Mouse (Mus musculus) myocyte (in vitro differentiated cells): Measurements from ENCODE around the gene Gm10401. TPM values are rescaled to one million over a fixed set of nuclear protein-coding genes. Genes with fewer than 3 reads are reported as not detected.
A peak's percentile ranks its signal among the peaks of the same experiment; 100 is the strongest.

Experiments used
- H3K27me3 ChIP-seq: one replicate; pipeline ENCODE4 v1.6.1; 2011; ENCODE audit not compliant: control insufficient read depth, insufficient read depth, insufficient read length
- H3K36me3 ChIP-seq: one replicate; pipeline ENCODE4 v1.6.1; 2011; ENCODE audit not compliant: control insufficient read depth, insufficient read depth
- H3K4me2 ChIP-seq: one replicate; pipeline ENCODE4 v1.6.1; 2011; ENCODE audit warnings: low read depth, control low read depth
- H3K4me3 ChIP-seq: one replicate; pipeline ENCODE4 v1.5.1; 2011; ENCODE audit warnings: mild to moderate bottlenecking, control low read depth, moderate library complexity
- H3K79me2 ChIP-seq: one replicate; pipeline ENCODE4 v1.6.1; 2011; ENCODE audit not compliant: control insufficient read depth, insufficient read depth
- H3ac ChIP-seq: one replicate; pipeline ENCODE4 v1.6.1; 2011; ENCODE audit not compliant: control insufficient read depth, insufficient read length
- CEBPB ChIP-seq: IDR thresholded peaks from 2 replicates; pipeline ENCODE4 v1.6.1; 2011; ENCODE audit warnings: mild to moderate bottlenecking, moderate library complexity; ENCODE audit not compliant: poor library complexity, insufficient read depth, severe bottlenecking
- E2F4 ChIP-seq: IDR thresholded peaks from one replicate; pipeline ENCODE4 v1.6.1; 2011; ENCODE audit warnings: mild to moderate bottlenecking, control low read depth, moderate library complexity; ENCODE audit not compliant: insufficient read depth
- MAX ChIP-seq: IDR thresholded peaks from one replicate; pipeline ENCODE4 v1.6.1; 2011; ENCODE audit warnings: low read depth, mild to moderate bottlenecking, control low read depth
- MYOD1 ChIP-seq, 3 experiments: IDR thresholded peaks; one replicate each; pipeline ENCODE4 v1.6.1; 2011; ENCODE audit warnings: control low read depth in 2 of 3, low read depth in 2 of 3, mild to moderate bottlenecking in 2 of 3, moderate library complexity in 1 of 3; ENCODE audit not compliant: insufficient read length in 2 of 3, control insufficient read depth in 1 of 3
- MYOG ChIP-seq, 3 experiments: IDR thresholded peaks; one replicate each; pipeline ENCODE4 v1.6.1; 2011; ENCODE audit warnings: control low read depth in 2 of 3, low read depth in 2 of 3, mild to moderate bottlenecking in 2 of 3; ENCODE audit not compliant: insufficient read length in 2 of 3, control insufficient read depth in 1 of 3, insufficient read depth in 1 of 3
- POLR2A ChIP-seq: IDR thresholded peaks from one replicate; pipeline ENCODE4 v1.6.1; 2011; ENCODE audit warnings: low read depth, mild to moderate bottlenecking, control low read depth, moderate library complexity; ENCODE audit not compliant: insufficient read length
- POLR2AphosphoS2 ChIP-seq: IDR thresholded peaks from one replicate; pipeline ENCODE4 v1.6.1; 2011; ENCODE audit warnings: low read depth, control low read depth; ENCODE audit not compliant: insufficient read length
- REST ChIP-seq: IDR thresholded peaks from one replicate; pipeline ENCODE4 v1.6.1; 2011; ENCODE audit warnings: mild to moderate bottlenecking, control low read depth, moderate library complexity; ENCODE audit not compliant: insufficient read depth, insufficient read length
- SRF ChIP-seq: IDR thresholded peaks from one replicate; pipeline ENCODE4 v1.6.1; 2011; ENCODE audit warnings: low read depth; ENCODE audit not compliant: control insufficient read depth, insufficient read length
- TCF12 ChIP-seq: IDR thresholded peaks from one replicate; pipeline ENCODE4 v1.6.1; 2011; ENCODE audit warnings: mild to moderate bottlenecking, control low read depth; ENCODE audit not compliant: poor library complexity, insufficient read depth, severe bottlenecking
- TCF3 ChIP-seq: IDR thresholded peaks from one replicate; pipeline ENCODE4 v1.6.1; 2011; ENCODE audit warnings: low read depth, control low read depth; ENCODE audit not compliant: insufficient read length
- USF1 ChIP-seq: IDR thresholded peaks from one replicate; pipeline ENCODE4 v1.6.1; 2011; ENCODE audit warnings: low read depth, mild to moderate bottlenecking, control low read depth, moderate library complexity
- polyA plus RNA-seq: library from polyadenylated mRNA; unstranded; fragments of >200 nt; fragmentation: generic; extraction: Trizol; gene quantifications from one replicate; pipeline ENCODE4 v1.2.1, GENCODE M21; 2012; ENCODE audit warnings: missing spikeins

Gm10401 gene
- polyA plus RNA-seq, 1 experiment, result 4.4 TPM

- no peaks in the 10 kb centered on the region for H3K27me3 ChIP-seq
- H3K79me2 ChIP-seq, result peaks cover 68% of the 10 kb centered on the region
- TF ChIP-seq CEBPB (no peak), E2F4 (no peak), TCF12 (no peak), MAX (no peak), MYOG (IDR thresholded peaks at IDR 0.05; ENCODE audit: control insufficient read depth in 1 of 3, insufficient read depth in 1 of 3, insufficient read length in 2 of 3, low read depth in 2 of 3) (no peak), REST (no peak), TCF3 (no peak), MYOD1 (IDR thresholded peaks at IDR 0.05; ENCODE audit: control insufficient read depth in 1 of 3, insufficient read length in 2 of 3, low read depth in 2 of 3) (no peak), POLR2AphosphoS2 (no peak), SRF (no peak), POLR2A (no peak), USF1 (no peak)
- no peak overlapping the region for H3K4me3 ChIP-seq
- H3ac ChIP-seq, result no peak overlapping the region
- H3K4me2 ChIP-seq, result peak overlapping the region; percentile 46
- H3K36me3 ChIP-seq, result no peaks in the 10 kb centered on the region
Measured at GRCm38 (mm10) chr5:115068671-115069421, 29.2 kb downstream of the Gm10401 start.

- H3K27me3 ChIP-seq, result no peaks in the 10 kb centered on the region
- H3K79me2 ChIP-seq, result peaks cover 61% of the 10 kb centered on the region
- H3K4me2 ChIP-seq, result no peak overlapping the region
- no peak for TF ChIP-seq POLR2AphosphoS2
- no peak for TF ChIP-seq MYOG (IDR thresholded peaks at IDR 0.05; ENCODE audit: control insufficient read depth in 1 of 3, insufficient read depth in 1 of 3, insufficient read length in 2 of 3, low read depth in 2 of 3)
- TF ChIP-seq REST, result no peak
- TF ChIP-seq POLR2A, result no peak
- no peak for TF ChIP-seq USF1
- no peak for TF ChIP-seq MYOD1 (IDR thresholded peaks at IDR 0.05; ENCODE audit: control insufficient read depth in 1 of 3, insufficient read length in 2 of 3, low read depth in 2 of 3)
- TF ChIP-seq MAX, result no peak
- no peak for TF ChIP-seq CEBPB
- no peak for TF ChIP-seq E2F4
- TF ChIP-seq SRF, result no peak
- TF ChIP-seq TCF12, result no peak
- TF ChIP-seq TCF3, result no peak
- no peak overlapping the region for H3K4me3 ChIP-seq
- no peak overlapping the region for H3ac ChIP-seq
- no peaks in the 10 kb centered on the region for H3K36me3 ChIP-seq
Measured at GRCm38 (mm10) chr5:115066245-115066644, 31.9 kb downstream of the Gm10401 start.

- TF ChIP-seq POLR2AphosphoS2 (no peak), E2F4 (no peak), TCF3 (no peak), POLR2A (no peak), SRF (no peak), TCF12 (no peak)
- H3K36me3 ChIP-seq, result no peaks in the 10 kb centered on the region
Measured at GRCm38 (mm10) chr5:115063391-115063790, 34.7 kb downstream of the Gm10401 start.

GRCm38 (mm10) chr5:115062566-115062965 lies 35.5 kb downstream of the Gm10401 start:
- no peak overlapping the region for H3K4me3 ChIP-seq
- H3K4me2 ChIP-seq, result no peak overlapping the region
- peaks cover 63% of the 10 kb centered on the region for H3K79me2 ChIP-seq
- H3K27me3 ChIP-seq, result no peaks in the 10 kb centered on the region
- no peaks in the 10 kb centered on the region for H3K36me3 ChIP-seq
- no peak for TF ChIP-seq CEBPB
- TF ChIP-seq MAX, result no peak
- no peak for TF ChIP-seq POLR2A
- no peak for TF ChIP-seq POLR2AphosphoS2
- no peak for TF ChIP-seq SRF
- TF ChIP-seq TCF12, result no peak
- no peak for TF ChIP-seq E2F4
- TF ChIP-seq REST, result no peak
- TF ChIP-seq MYOD1 (IDR thresholded peaks at IDR 0.05; ENCODE audit: control insufficient read depth in 1 of 3, insufficient read length in 2 of 3, low read depth in 2 of 3), result no peak
- TF ChIP-seq TCF3, result no peak
- no peak for TF ChIP-seq MYOG (IDR thresholded peaks at IDR 0.05; ENCODE audit: control insufficient read depth in 1 of 3, insufficient read depth in 1 of 3, insufficient read length in 2 of 3, low read depth in 2 of 3)
- no peak overlapping the region for H3ac ChIP-seq

More at GRCm38 (mm10) chr5:115063391-115063790, 34.7 kb downstream of the Gm10401 start:
- H3ac ChIP-seq, result no peak overlapping the region
- peak overlapping the region; percentile 50 for H3K4me2 ChIP-seq
- peaks cover 61% of the 10 kb centered on the region for H3K79me2 ChIP-seq
- no peaks in the 10 kb centered on the region for H3K27me3 ChIP-seq
- H3K4me3 ChIP-seq, result no peak overlapping the region

GRCm38 (mm10) chr5:115060977-115061376 lies 37.1 kb downstream of the Gm10401 start:
- no peak overlapping the region for H3K4me3 ChIP-seq
- H3K4me2 ChIP-seq, result no peak overlapping the region
- TF ChIP-seq MYOG (IDR thresholded peaks at IDR 0.05; ENCODE audit: control insufficient read depth in 1 of 3, insufficient read depth in 1 of 3, insufficient read length in 2 of 3, low read depth in 2 of 3), result no peak
- TF ChIP-seq TCF3, result no peak
- no peak for TF ChIP-seq USF1
- no peaks in the 10 kb centered on the region for H3K36me3 ChIP-seq
- no peak overlapping the region for H3ac ChIP-seq
- H3K79me2 ChIP-seq, result peaks cover 65% of the 10 kb centered on the region
- no peaks in the 10 kb centered on the region for H3K27me3 ChIP-seq
